Comparison of ENCODE assay signal across 8 mouse cellular contexts in genomic region chr2:59438479-59438935, GRCm38 (mm10). TPM values are rescaled to one million over a fixed set of nuclear protein-coding genes. Genes with fewer than 3 reads are reported as not detected.
DNase-seq lines count a peak whose midpoint lies in the region; ATAC-seq and TF ChIP-seq lines count a peak whose summit lies in the region.

No protein-coding gene starts in this region.

- H3K27ac ChIP-seq in forebrain, embryonic 13.5 days: no peak overlapping the region
- H3K27ac ChIP-seq in neural tube, embryonic 14.5 days (ENCODE audit: low read depth, low read length): no peak overlapping the region

- peak overlapping the region; percentile 43 for H3K4me2 ChIP-seq in forebrain, embryonic 13.5 days
- peak overlapping the region; percentile 35; the same call in 1 of the 2 replicates for H3K4me2 ChIP-seq in neural tube, embryonic 14.5 days (ENCODE audit: low read depth, low read length)

- no peaks in the 10 kb centered on the region for H3K9me3 ChIP-seq in forebrain, embryonic 13.5 days (replicated peaks)
- no peaks in the 10 kb centered on the region for H3K9me3 ChIP-seq in neural tube, embryonic 14.5 days (ENCODE audit: control insufficient read depth, low read length)

- intact Hi-C loops in heart, postnatal 25 days (cut with DNase I): loop anchor here (2.0 to 5.0 kb wide), 6 partner anchors 36 to 756 kb away; partner anchors contain the start of genes Ccdc148 and Pkp4

- peak; percentile 77 for ATAC-seq in forebrain, embryonic 13.5 days
- peak; percentile 87 for ATAC-seq in neural tube, embryonic 14.5 days (ENCODE audit: low read depth)

- peak; percentile 66 for DNase-seq in Muller cell, postnatal 12 days (ENCODE audit: inconsistent ontology term)
- peak; percentile 27 for DNase-seq in c-Kit-positive CD71-positive TER-119-positive erythroid progenitor cells, embryonic 14.5 days (ENCODE audit: low spot score)
- DNase-seq in heart, postnatal 25 days (ENCODE audit: low spot score): peak; percentile 57
- peak; percentile 51 to 87 for DNase-seq in layer of hippocampus, adult 18-20 months (ENCODE audit: low spot score in 2 of 2)
- DNase-seq in lung, adult 2 months: peak; percentile 48
- peak; percentile 75 for DNase-seq in thymus, postnatal 25 days

- no peaks in the 10 kb centered on the region for H3K27me3 ChIP-seq in forebrain, embryonic 13.5 days
- no peaks in the 10 kb centered on the region for H3K27me3 ChIP-seq in neural tube, embryonic 14.5 days (ENCODE audit: control insufficient read depth, insufficient read depth, low read length)

- 17% methylated on average over 10 of the region's 10 CpGs for WGBS in forebrain, embryonic 13.5 days
- 2% methylated on average over 10 of the region's 10 CpGs for WGBS in lung, adult 2 months
- WGBS in neural tube, embryonic 14.5 days: 20% methylated on average over 10 of the region's 10 CpGs

- H3K4me3 ChIP-seq in forebrain, embryonic 13.5 days: no peak overlapping the region
- peak overlapping the region; percentile 3 for H3K4me3 ChIP-seq in lung, adult 2 months (replicated peaks; ENCODE audit: extremely low read depth, low read depth, low read length)
- H3K4me3 ChIP-seq in neural tube, embryonic 14.5 days (ENCODE audit: low read depth, low read length): no peak overlapping the region

- H3K36me3 ChIP-seq in forebrain, embryonic 13.5 days (ENCODE audit: poor library complexity, severe bottlenecking): no peaks in the 10 kb centered on the region
- H3K36me3 ChIP-seq in neural tube, embryonic 14.5 days (ENCODE audit: control insufficient read depth, insufficient read depth, low read length): no peaks in the 10 kb centered on the region

- TF ChIP-seq CTCF in lung, adult 2 months (IDR thresholded peaks at IDR 0.05; ENCODE audit: insufficient read depth, low read length): peak; percentile 47; the same call in 1 of the 2 replicates

- H3K9ac ChIP-seq in forebrain, embryonic 13.5 days: no peak overlapping the region
- no peak overlapping the region for H3K9ac ChIP-seq in neural tube, embryonic 14.5 days (replicated peaks; ENCODE audit: low read depth, low read length)

- 0 out of 2 replicates have a peak, but pooled peaks have one; percentile 29 for TF ChIP-seq POLR2A in lung, adult 2 months (IDR thresholded peaks at IDR 0.05; ENCODE audit: borderline replicate concordance, extremely low read depth, low read depth, low read length)

- H3K4me1 ChIP-seq in forebrain, embryonic 13.5 days: peaks cover 7% of the 10 kb centered on the region; the same call in 1 of the 2 replicates
- H3K4me1 ChIP-seq in lung, adult 2 months (ENCODE audit: control insufficient read depth, insufficient read depth, low read length): peaks cover 5% of the 10 kb centered on the region; the same call in 1 of the 2 replicates
- H3K4me1 ChIP-seq in neural tube, embryonic 14.5 days (ENCODE audit: control insufficient read depth, insufficient read depth, low read length): peaks cover 4% of the 10 kb centered on the region; the same call in 1 of the 2 replicates

RNA-seq across cellular contexts. Expression of gene Dapl1, which starts 45.9 kb away (rescaled TPM):
- 0.45 TPM in 1 of 2 replicates, not detected in the other for polyA plus RNA-seq in forebrain, embryonic 13.5 days (2015; fragmentation: Nextera tagmentation; extraction: Ambion mirVana)
- total RNA-seq in heart, postnatal 25 days (2021): not detected
- not detected for total RNA-seq in layer of hippocampus, adult 18-20 months (2021)
- 0.25 and 2.7 TPM in 2 replicates for polyA plus RNA-seq in lung, adult 2 months (2012; rRNA removed)
- polyA plus RNA-seq in neural tube, embryonic 14.5 days (2014; fragmentation: Nextera tagmentation; extraction: Ambion mirVana): not detected in 2 replicates
